Mouse (Mus musculus): Measurements from ENCODE around the gene Nubpl. TPM values are rescaled to one million over a fixed set of nuclear protein-coding genes. Genes with fewer than 3 reads are reported as not detected.
"Not testable (repeated sequence)": the region's sequence is repeated elsewhere in the genome, so short reads cannot be mapped to it uniquely, and the experiment has no call there.

Gene Nubpl
- total RNA-seq, 2 experiments from 2014 or later = 5.2 to 5.7 TPM

DNA sequence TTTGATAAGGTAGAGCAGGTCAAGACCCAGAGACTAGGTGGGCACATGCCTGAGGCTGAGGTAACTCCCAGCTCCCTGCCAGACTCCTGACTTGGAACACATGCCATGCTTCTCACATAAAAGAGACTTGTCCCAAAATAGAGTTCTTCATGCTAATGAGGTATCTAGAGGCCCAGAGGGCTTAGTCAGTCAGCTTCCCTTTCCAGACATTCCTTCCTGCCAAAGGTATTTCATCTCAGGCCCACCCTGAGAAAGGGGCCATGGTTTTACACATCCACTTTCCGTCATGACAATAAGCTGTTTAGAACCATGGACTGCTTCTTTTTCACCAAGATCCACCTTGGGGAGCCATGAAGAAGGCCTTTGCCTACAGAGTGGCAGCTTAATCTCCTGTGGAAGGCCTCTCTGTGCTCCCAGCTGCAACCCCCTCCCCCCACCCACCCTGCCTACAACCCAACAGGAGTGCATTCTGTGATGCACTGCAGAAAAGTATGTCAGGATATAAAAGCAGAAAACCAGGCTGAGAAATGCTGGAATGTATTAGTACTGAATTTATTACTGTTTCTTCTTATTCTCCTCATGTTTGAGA lies 88.8 kb downstream of the Nubpl start:
- DNase-seq (ENCODE audit: low spot score in 2 of 2) = no peak
- peak overlapping the region; percentile 69 for H3K27ac ChIP-seq
- H3K4me3 ChIP-seq = no peak overlapping the region
- no peak for TF ChIP-seq CTCF (conservative IDR thresholded peaks at IDR 0.05)

DNA sequence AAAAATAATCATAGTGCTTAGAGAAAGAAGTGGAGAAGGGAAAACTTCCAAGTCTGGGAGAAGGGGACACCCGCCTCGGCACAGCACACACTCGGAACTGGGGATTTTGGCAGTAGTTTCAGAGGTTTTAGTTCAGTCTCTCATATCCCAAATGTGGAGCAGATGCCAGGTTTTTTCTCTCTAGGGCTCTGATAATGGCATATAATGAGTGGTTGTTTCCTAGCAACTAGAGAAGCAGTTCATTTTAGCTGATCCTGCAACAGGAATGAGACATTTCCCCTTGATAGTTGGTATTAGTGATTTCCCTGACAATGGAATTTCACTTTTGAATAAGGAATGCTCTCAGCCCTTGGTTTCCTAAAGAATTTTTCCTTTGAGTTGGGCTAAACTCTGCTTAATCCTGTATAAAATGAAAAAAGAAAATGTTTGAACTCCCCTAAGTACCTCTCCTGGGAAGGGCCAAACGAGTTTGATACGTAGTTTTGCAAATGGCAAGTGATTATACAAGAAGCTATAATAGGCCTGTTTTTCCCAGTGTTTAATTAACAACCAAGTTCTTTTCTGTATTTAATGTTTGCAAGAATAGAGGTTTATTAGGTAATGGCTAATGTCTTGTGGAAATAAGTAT lies 89.5 kb downstream of the Nubpl start:
- Histone ChIP-seq H3K4me3 (no peak overlapping the region), H3K27ac (peak overlapping the region; percentile 69)
- peak; percentile 60 to 86 for DNase-seq (ENCODE audit: low spot score in 2 of 2)
- TF ChIP-seq CTCF (conservative IDR thresholded peaks at IDR 0.05) = no peak

DNA sequence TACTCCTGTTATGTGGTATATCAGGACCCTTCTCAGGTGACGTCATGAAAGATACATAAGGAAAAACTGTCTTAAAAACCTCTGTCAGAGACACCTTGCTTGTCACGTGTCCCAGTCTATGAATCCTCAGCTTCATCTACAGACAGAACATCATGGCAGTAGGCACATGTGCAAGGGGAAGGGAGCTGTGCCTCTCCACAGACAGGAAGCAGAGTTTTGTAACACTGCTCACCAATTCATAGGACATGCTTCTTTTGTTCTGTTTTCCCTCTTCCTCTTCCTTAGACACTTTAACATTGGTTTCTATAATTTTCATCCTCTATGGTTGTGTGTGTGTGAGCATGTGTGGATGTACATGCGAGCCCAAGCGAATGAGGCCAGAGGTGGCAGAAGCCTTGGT lies 100.9 kb downstream of the Nubpl start:
- no peak for TF ChIP-seq CTCF (conservative IDR thresholded peaks at IDR 0.05)
- no peak overlapping the region for H3K4me3 ChIP-seq
- no peak overlapping the region for H3K27ac ChIP-seq
- no peak for DNase-seq (ENCODE audit: low spot score in 2 of 2)

DNA sequence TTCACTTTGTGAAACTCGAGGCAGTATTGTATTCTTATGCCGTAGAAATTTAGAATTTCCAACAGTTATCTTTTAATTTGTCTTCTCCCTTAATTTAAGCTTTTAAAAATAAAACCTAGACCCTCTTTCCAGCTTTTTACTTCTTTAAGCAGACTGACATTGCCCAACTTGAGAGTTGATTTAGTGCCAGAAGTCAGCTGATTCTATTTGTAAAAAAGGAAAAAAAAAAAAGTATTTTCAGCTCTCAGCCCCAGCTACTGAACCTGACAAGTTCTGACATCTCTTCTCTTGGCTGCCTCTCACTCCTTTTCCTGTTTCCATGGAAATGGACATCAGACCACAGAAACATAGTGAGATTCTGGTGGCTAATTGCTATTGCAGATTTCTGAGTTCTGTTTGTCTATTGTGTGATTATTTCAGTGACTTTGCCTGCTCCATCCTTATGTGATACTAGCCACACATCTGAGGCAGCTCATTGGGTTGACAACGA lies 111.6 kb downstream of the Nubpl start:
- peak overlapping the region; percentile 40; the same call in 1 of the 2 replicates for H3K27ac ChIP-seq
- no peak overlapping the region for H3K4me3 ChIP-seq
- TF ChIP-seq CTCF (conservative IDR thresholded peaks at IDR 0.05) = no peak
- DNase-seq (ENCODE audit: low spot score in 2 of 2) = peak in 1 of 2 experiments; percentile 10

DNA sequence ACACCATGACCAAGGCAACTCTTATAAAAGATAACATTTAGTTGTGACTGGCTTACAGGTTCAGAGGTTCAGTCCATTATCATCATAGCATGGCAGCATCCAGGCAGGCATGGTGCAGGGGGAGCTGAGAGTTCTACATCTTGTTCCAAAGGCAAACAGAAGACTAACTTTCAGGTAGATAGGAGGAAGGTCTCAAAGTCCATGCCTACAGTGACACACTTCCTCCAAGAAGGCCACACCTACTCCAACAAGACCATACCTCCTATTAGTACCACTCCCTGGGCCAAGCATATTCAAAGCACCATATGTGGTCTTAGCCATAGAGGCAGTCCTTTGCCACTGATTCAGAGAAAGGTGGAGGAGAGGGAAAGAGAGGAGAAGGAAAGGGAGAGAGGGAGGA lies 113.6 kb downstream of the Nubpl start:
- Histone ChIP-seq H3K27ac (no peak overlapping the region), H3K4me3 (no peak overlapping the region)
- no peak for DNase-seq (ENCODE audit: low spot score in 2 of 2)
- no peak for TF ChIP-seq CTCF (conservative IDR thresholded peaks at IDR 0.05)

DNA sequence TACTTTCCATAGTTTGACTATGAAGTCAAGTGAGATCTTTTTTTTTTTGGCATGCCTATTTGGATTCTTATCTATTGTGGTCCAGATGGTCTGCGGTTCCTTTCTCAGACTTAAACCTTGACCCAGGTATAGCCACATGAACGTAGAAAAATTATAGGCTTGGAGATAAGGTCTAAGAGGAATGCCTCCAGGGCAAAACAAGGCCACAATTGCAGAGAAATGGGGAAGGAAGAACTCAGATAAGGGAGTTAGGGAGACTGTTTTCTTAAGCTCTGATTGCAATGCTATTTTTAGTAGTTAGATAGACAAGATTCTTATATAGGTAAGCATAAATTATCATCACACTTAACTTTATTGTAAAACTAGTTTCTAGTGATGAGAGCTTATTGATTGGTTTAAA lies 117.3 kb downstream of the Nubpl start:
- no peak overlapping the region for H3K4me3 ChIP-seq
- no peak for TF ChIP-seq CTCF (conservative IDR thresholded peaks at IDR 0.05)
- no peak overlapping the region for H3K27ac ChIP-seq
- DNase-seq (ENCODE audit: low spot score in 2 of 2) = no peak

DNA sequence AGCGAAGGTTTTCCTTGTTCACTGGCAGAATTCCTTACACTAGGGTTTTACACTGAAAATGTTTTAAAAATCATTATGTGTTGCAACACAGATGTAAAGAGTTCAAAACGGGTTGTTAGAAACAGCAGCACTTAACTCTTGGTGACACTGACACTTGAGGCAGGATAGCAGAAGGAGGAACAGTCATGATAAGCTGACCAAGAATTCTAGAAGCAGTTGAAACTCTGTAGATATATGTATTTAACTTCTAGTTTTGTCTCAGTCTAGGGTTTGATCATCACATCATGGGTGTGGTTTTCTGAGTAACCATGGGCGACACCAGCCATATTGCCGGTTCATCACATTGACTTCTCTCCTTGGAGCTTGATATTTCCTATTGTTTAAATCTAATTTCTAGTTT lies 127.4 kb downstream of the Nubpl start:
- no peak for TF ChIP-seq CTCF (conservative IDR thresholded peaks at IDR 0.05)
- no peak overlapping the region for H3K4me3 ChIP-seq
- DNase-seq (ENCODE audit: low spot score in 2 of 2) = no peak
- no peak overlapping the region for H3K27ac ChIP-seq

DNA sequence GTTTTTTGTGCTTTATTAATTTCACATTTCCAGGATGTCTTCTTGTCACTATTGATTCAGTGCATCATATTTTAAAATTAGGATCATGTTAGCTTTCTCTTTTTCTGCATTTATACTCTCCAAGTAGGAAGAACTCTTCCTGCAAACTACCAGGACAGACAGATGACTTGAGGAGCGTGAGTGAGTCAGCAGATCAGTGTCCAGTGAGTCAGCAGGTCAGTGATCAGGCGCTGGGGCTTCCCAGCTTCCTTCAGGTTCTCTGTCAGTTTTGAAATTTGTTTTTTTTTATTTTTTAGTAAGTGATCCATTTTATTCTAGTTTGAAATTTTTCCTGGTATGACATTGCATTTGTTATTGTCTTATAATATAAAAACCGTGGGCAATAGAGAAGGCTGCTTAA lies 131.2 kb downstream of the Nubpl start:
- no peak overlapping the region for H3K4me3 ChIP-seq
- no peak overlapping the region for H3K27ac ChIP-seq
- no peak for DNase-seq (ENCODE audit: low spot score in 2 of 2)
- TF ChIP-seq CTCF (conservative IDR thresholded peaks at IDR 0.05) = no peak

DNA sequence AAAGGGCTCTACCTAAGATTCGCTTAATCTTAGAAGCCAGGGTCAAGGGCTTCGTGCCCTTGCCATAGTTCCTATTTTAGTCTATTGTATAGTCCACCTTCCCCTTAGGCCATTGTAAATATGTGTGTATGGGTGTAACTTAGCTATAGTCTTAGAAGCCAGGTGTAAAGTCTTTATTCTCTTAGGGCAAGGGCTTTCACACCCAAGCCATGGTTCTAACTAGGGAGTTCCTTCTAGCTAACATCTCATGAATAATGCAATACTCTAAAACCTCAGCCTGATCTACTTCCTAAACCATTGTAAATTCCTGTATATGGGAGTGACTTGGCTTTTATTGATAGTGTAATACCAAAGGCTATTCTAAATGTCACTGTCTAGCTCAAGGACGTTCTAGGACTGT lies 134.4 kb downstream of the Nubpl start:
- not testable (repeated sequence) for H3K4me3 ChIP-seq; H3K27ac ChIP-seq; DNase-seq (ENCODE audit: low spot score in 2 of 2)

DNA sequence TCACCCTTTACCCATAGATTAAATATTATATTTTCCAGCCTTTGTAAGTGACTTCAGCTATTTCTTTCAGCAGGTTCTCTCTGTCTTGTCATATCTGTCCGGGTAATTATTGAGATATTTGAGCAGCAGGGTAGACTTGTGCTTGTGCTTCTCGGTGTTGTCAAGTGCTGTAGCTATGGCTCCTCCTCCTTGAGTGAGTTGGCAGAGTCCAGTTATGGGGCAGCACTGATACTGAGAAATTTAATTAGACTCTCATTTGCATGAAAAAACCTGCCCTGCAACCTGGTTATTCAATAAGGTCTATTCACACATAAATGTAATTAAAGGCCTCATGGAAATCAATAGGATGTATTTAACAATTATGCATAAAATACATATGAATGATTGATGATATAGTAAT lies 145.2 kb downstream of the Nubpl start:
- Histone ChIP-seq H3K4me3 (no peak overlapping the region), H3K27ac (no peak overlapping the region)
- DNase-seq (ENCODE audit: low spot score in 2 of 2) = no peak
- TF ChIP-seq CTCF (conservative IDR thresholded peaks at IDR 0.05) = no peak

DNA sequence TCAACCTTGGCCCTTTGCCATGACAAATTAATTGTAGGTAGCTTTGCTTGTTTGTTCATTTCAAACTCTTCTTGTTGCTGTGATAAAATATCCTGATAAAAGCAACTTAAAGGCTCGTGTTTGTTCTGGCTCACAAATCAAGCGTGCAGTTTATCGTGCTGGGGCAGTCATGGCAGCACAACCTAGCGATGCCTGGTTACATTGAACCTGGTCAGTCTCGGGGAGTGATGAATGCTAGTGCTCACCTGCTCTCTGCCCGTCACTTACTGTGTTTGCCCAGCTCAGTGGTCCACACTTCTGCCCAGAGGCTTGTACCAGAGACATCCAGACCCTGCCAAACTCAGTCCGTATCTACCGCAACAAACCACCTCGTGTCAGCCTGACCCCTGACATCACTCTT lies 149.9 kb downstream of the Nubpl start:
- Histone ChIP-seq H3K4me3 (no peak overlapping the region), H3K27ac (no peak overlapping the region)
- no peak for TF ChIP-seq CTCF (conservative IDR thresholded peaks at IDR 0.05)
- DNase-seq (ENCODE audit: low spot score in 2 of 2) = no peak

DNA sequence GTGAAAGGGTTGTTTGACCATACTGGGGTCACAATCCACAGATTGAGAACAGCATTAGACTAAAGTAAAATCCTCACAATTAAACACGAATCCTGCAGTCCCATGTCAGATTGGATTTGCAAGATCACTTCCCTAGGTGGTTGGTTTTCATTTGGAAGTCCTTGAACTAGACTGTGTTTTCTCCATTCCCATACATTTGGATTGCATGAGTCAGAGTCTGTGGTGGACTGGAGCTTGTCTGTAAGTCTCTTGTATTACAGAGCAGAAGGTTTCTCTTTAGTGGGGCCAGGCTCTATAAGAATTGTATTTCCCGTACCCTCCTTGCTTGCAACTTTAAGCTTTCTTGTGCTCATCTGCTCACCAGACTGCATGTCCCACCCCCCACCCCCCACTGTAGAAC lies 151.0 kb downstream of the Nubpl start:
- Histone ChIP-seq H3K4me3 (no peak overlapping the region), H3K27ac (no peak overlapping the region)
- TF ChIP-seq CTCF (conservative IDR thresholded peaks at IDR 0.05) = no peak
- DNase-seq (ENCODE audit: low spot score in 2 of 2) = no peak

DNA sequence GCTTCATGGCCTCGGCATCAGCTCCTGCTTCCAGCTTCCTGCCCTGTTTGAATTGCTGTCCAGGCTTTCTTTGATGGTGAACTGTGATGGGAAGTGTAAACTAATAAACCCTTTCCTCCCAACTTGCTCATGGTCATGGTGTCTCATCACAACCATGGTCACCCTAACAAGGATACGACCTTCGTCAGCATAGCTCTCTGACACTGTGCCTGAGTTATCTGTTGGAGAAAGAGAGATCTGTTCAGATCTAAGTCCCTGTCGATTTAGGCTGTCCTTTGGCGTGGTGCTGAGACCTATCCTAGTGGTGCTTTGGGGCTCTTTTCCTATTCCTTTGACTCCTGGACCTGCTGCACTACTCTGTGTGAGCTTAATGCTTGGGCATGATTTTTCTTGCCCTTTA lies 156.6 kb downstream of the Nubpl start:
- DNase-seq (ENCODE audit: low spot score in 2 of 2) = no peak
- Histone ChIP-seq H3K27ac (no peak overlapping the region), H3K4me3 (no peak overlapping the region)
- no peak for TF ChIP-seq CTCF (conservative IDR thresholded peaks at IDR 0.05)

DNA sequence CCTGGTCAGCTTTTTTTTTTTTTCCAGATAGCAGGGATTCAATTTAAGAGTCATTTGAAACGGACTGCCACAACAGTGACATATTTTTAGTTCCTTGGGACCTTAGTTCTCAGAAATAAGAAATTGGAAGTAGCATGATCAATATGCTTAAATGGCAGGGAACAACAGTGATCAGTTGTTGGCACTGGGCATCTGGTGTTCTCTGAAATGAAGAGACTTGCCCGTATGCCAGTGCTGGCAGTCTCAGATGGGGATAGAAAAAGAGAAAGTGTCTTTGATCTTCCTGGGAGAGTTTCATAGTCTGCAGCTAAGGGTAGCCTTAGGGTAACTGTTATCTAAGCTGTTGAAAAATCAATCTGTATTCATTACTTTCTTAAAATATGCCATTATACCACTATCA lies 170.6 kb downstream of the Nubpl start:
- DNase-seq (ENCODE audit: low spot score in 2 of 2) = peak; percentile 25 to 49
- no peak for TF ChIP-seq CTCF (conservative IDR thresholded peaks at IDR 0.05)
- Histone ChIP-seq H3K4me3 (no peak overlapping the region), H3K27ac (peak overlapping the region; percentile 24; the same call in 1 of the 2 replicates)
